Comparison of ENCODE assay signal across 14 mouse cellular contexts in genomic region chr10:90892728-90893127, GRCm38 (mm10).
DNase-seq lines count a peak whose midpoint lies in the region; ATAC-seq and TF ChIP-seq lines count a peak whose summit lies in the region.
"Had no signal": no experiment of that assay in that cellular context is flagged by ENCODE, and none has a peak within 500 bp of the region (broad histone marks: within the 10 kb centered on the region; RNA-seq: fewer than 3 reads in every experiment).

No protein-coding gene starts in this region.

- TF ChIP-seq POLR2A in cerebellum, adult 2 months (IDR thresholded peaks at IDR 0.05; ENCODE audit: borderline replicate concordance, insufficient read depth, low read length): no peak

- no peak overlapping the region for H3K27ac ChIP-seq in cerebellum, adult 2 months (ENCODE audit: insufficient read depth, low read length)
- H3K27ac ChIP-seq in neural tube, embryonic 15.5 days (replicated peaks): 0 out of 2 replicates have a peak overlapping the region, but pooled peaks have one; percentile 18
- H3K27ac ChIP-seq in embryonic facial prominence, embryonic 10.5 days (replicated peaks): no peak overlapping the region
- H3K27ac ChIP-seq: embryonic facial prominence, embryonic 12.5 days; stomach, postnatal 0 days had no signal

- no peak overlapping the region for H3K9ac ChIP-seq in neural tube, embryonic 15.5 days (replicated peaks)
- H3K9ac ChIP-seq: embryonic facial prominence, embryonic 12.5 days; liver, postnatal 0 days had no signal

- TF ChIP-seq CTCF in cerebellum, adult 2 months (IDR thresholded peaks at IDR 0.05; ENCODE audit: borderline replicate concordance, insufficient read depth, low read depth, low read length): no peak

- H3K4me3 ChIP-seq in cerebellum, adult 2 months (replicated peaks; ENCODE audit: insufficient read depth, low read depth, low read length): no peak overlapping the region
- no peak overlapping the region for H3K4me3 ChIP-seq in neural tube, embryonic 15.5 days (replicated peaks)
- H3K4me3 ChIP-seq in embryonic facial prominence, embryonic 10.5 days: no peak overlapping the region
- H3K4me3 ChIP-seq: embryonic facial prominence, embryonic 12.5 days; megakaryocyte, embryonic 14.5 days had no signal

- ATAC-seq in neural tube, embryonic 15.5 days (ENCODE audit: low FRiP score): 0 out of 2 replicates have a peak, but pooled peaks have one; percentile 53
- ATAC-seq: liver, postnatal 0 days; Patski had no signal

- DNase-seq in heart, adult 11 months: peak; percentile 33
- DNase-seq in heart, postnatal 4 days: no peak
- peak; percentile 25 to 47 for DNase-seq in cerebellum, adult 2 months
- peak; percentile 54 to 72 for DNase-seq in layer of hippocampus, adult 8-10 months (ENCODE audit: low spot score in 2 of 2)
- DNase-seq in testis, postnatal 10 days (ENCODE audit: low spot score): no peak
- no peak for DNase-seq in ovary, adult 18-20 months (ENCODE audit: low spot score)
- no peak for DNase-seq in embryonic facial prominence, embryonic 10.5 days (ENCODE audit: low spot score)
- DNase-seq: heart, postnatal 36 days; liver, postnatal 0 days had no signal

- no peak overlapping the region for H3K4me2 ChIP-seq in neural tube, embryonic 15.5 days
- H3K4me2 ChIP-seq: embryonic facial prominence, embryonic 12.5 days had no signal

- H3K27me3 ChIP-seq in cerebellum, adult 2 months (ENCODE audit: control insufficient read depth, insufficient read depth, low read length): no peaks in the 10 kb centered on the region
- no peaks in the 10 kb centered on the region for H3K27me3 ChIP-seq in neural tube, embryonic 15.5 days (replicated peaks)
- H3K27me3 ChIP-seq in embryonic facial prominence, embryonic 10.5 days (replicated peaks; ENCODE audit: low read depth, poor library complexity, severe bottlenecking): no peaks in the 10 kb centered on the region
- H3K27me3 ChIP-seq: embryonic facial prominence, embryonic 12.5 days; megakaryocyte, embryonic 14.5 days had no signal

- peaks cover 8% of the 10 kb centered on the region for H3K36me3 ChIP-seq in neural tube, embryonic 15.5 days
- H3K36me3 ChIP-seq in embryonic facial prominence, embryonic 10.5 days (replicated peaks): no peaks in the 10 kb centered on the region
- H3K36me3 ChIP-seq: embryonic facial prominence, embryonic 12.5 days had no signal

- no peaks in the 10 kb centered on the region; the same call in 1 of the 2 replicates for H3K4me1 ChIP-seq in cerebellum, adult 2 months (ENCODE audit: control insufficient read depth, insufficient read depth, low read length)
- no peaks in the 10 kb centered on the region for H3K4me1 ChIP-seq in neural tube, embryonic 15.5 days
- H3K4me1 ChIP-seq in embryonic facial prominence, embryonic 10.5 days: no peaks in the 10 kb centered on the region
- H3K4me1 ChIP-seq: embryonic facial prominence, embryonic 12.5 days; megakaryocyte, embryonic 14.5 days had no signal

- no peaks in the 10 kb centered on the region for H3K9me3 ChIP-seq in neural tube, embryonic 15.5 days (replicated peaks)
- no peaks in the 10 kb centered on the region for H3K9me3 ChIP-seq in embryonic facial prominence, embryonic 10.5 days
- H3K9me3 ChIP-seq: embryonic facial prominence, embryonic 12.5 days; megakaryocyte, embryonic 14.5 days had no signal

- WGBS in cerebellum, adult 2 months: 22% methylated on average over 11 of the region's 11 CpGs
- WGBS in neural tube, embryonic 15.5 days: 53% methylated on average over 11 of the region's 11 CpGs
- WGBS in embryonic facial prominence, embryonic 10.5 days: 89% methylated on average over 11 of the region's 11 CpGs

Comparison
In these comparisons a context has a peak if more than half of its experiments do, and no peak if none do; other contexts are left out.
1. DNase-seq: peak in heart, adult 11 months (single experiment), cerebellum, adult 2 months (2 of 2) and layer of hippocampus, adult 8-10 months (2 of 2); none in heart, postnatal 4 days (single experiment), testis, postnatal 10 days (single experiment), ovary, adult 18-20 months (single experiment) and embryonic facial prominence, embryonic 10.5 days (single experiment).